Mouse (Mus musculus) heart, postnatal 36 days (tissue): ENCODE measurements around the gene Olfr1393. TPM values are rescaled to one million over a fixed set of nuclear protein-coding genes. Genes with fewer than 3 reads are reported as not detected.
"Not testable (repeated sequence)": the region's sequence is repeated elsewhere in the genome, so short reads cannot be mapped to it uniquely, and the experiment has no call there.

Source experiments
- DNase-seq, 2 experiments: peaks; one replicate each; pipeline ENCODE4 v3.0.0; 2021 to 2022
- intact Hi-C: fragments of 180-260 bp; cut with DNase I; formaldehyde crosslinking; loops from one replicate; pipeline ENCODE4 v1.15.1; 2025
- total RNA-seq, 2 experiments: library from RNA; stranded (reverse); gene quantifications; 2 replicates each; pipeline ENCODE4 v1.2.3; 2021

Olfr1393 gene
- total RNA-seq, 2 experiments from 2014 or later, result 0.19 TPM; not detected in 1

GRCm38 (mm10) chr11:49273834-49274519 is 4.1 kb upstream of the Olfr1393 start:
- DNase-seq, result no peak
- intact Hi-C loops, result loop anchor here (5.0 kb wide), 1 partner anchor 402 kb away; the partner anchor contains the start of gene Irgm1

- DNase-seq, intact Hi-C loops: not testable (repeated sequence)
Measured at GRCm38 (mm10) chr11:49284982-49285381, 6.9 kb downstream of the Olfr1393 start, which contains the start of gene Olfr1392. TSS of gene Olfr1392 (plus strand) at chr11:49285282.

DNA sequence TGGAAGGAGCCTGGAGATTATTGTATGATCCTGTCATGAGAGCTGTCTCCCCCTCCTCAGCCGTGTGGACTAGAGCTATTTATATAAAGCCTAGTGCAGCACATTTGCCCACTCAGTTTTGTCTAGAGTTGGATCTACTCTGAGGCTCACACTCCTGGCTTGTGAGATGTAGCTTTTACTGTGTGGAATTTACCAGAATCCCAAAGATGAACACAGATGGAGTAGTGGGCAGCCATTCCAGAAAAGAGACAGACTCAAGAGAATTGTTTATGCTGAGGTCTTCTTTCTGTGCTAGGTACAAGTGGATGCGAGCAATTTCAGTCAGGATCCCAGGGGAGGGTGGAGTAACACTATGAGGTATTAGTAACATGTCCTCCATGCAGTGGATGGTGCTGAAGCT is 9.1 kb downstream of the Olfr1393 start:
- intact Hi-C loops, result no loop called here
- DNase-seq, result no peak

GRCm38 (mm10) chr11:49292777-49293176 is 14.7 kb downstream of the Olfr1393 start:
- DNase-seq, result no peak
- intact Hi-C loops, result no loop called here

GRCm38 (mm10) chr11:49304441-49304840 is 26.3 kb downstream of the Olfr1393 start, which contains the start of gene Olfr10:
TSS of gene Olfr10 (plus strand) at chr11:49304741.
- intact Hi-C loops, result no loop called here
- no peak for DNase-seq

DNA sequence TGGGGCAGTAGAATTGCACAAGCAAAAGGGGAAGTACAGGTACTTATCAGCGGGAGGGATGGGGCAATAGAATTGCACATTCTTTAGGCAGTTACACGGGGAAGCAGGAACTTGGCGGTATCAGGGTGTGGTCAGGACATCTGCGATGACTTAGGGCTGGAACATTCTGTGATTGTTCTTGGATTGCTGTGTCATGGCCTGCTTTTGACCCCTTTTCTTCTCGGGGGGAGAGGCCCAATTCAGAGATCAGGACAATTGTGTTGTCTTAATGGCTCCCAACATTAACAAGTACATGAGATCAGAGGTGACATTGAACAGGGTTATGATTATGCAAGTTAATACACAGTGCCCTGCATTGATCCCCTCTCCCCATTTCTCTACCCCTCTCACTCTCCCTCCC is 30.4 kb downstream of the Olfr1393 start:
- intact Hi-C loops, DNase-seq: not testable (repeated sequence)

DNA sequence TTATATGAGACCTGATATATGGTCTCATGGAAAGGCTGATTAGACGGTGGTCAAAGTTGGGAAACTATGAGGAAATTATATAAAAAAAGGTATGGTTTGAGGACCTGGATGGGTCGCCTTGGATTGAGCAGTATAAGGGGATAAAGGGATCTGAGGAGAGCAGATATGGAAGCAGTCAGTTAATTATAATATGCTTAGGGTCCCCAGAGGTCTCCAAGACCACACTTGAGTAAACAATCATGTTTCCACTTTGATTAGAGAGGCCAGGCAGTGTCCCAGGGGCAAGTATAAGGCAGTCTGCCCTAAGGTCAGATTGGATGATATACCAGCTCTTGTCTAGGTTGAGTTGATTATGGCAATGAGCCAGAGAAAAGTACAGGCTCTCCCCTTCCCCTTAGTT is 44.3 kb downstream of the Olfr1393 start, which contains the start of gene Olfr1391:
Gene Olfr1391, plus strand, starts transcription at position 301 of the 400 bp plus-strand sequence.
- intact Hi-C loops, result no loop called here
- DNase-seq, result no peak

GRCm38 (mm10) chr11:49326726-49327125 is 48.6 kb downstream of the Olfr1393 start:
- no peak for DNase-seq
- intact Hi-C loops, result no loop called here

GRCm38 (mm10) chr11:49329686-49330085 is 51.6 kb downstream of the Olfr1393 start:
- no peak for DNase-seq
- intact Hi-C loops, result no loop called here

Other genes with a start within 250 kb of the Olfr1393 start
- 1 to 10 TPM; 6.0 to 8.0 TPM for gene 9930111J21Rik2, start 227.1 kb upstream of the Olfr1393 start, total RNA-seq
- gene Tgtp2, start 214.1 kb upstream of the Olfr1393 start, total RNA-seq, result 1 to 10 TPM in 1 of 2 experiments, under 1 TPM in 1; 0.28 to 3.8 TPM
- gene Ifi47, start 201.7 kb upstream of the Olfr1393 start, total RNA-seq, result 1 to 10 TPM; 2.3 to 2.7 TPM
- 1 to 10 TPM; 1.5 TPM for gene Olfr1396, start 163.4 kb upstream of the Olfr1393 start, total RNA-seq
- not detected for gene Olfr1395, start 136.0 kb upstream of the Olfr1393 start, total RNA-seq
- gene Olfr1394, start 123.9 kb upstream of the Olfr1393 start, total RNA-seq, result not detected
- 10 to 100 TPM; 34.7 to 38.5 TPM for gene Btnl9, start 91.1 kb upstream of the Olfr1393 start, total RNA-seq
- gene Zfp62, start 75.0 kb upstream of the Olfr1393 start, total RNA-seq, result 10 to 100 TPM; 25.8 to 26.8 TPM
- 10 to 100 TPM; 64.7 to 66.9 TPM for gene Mgat1, start 34.1 kb upstream of the Olfr1393 start, total RNA-seq
- gene Olfr1392, start 7.0 kb downstream of the Olfr1393 start, total RNA-seq, result not detected
- not detected for gene Olfr10, start 26.4 kb downstream of the Olfr1393 start, total RNA-seq
- gene Olfr1391, start 44.4 kb downstream of the Olfr1393 start, total RNA-seq, result not detected
- not detected for gene Olfr1390, start 56.9 kb downstream of the Olfr1393 start, total RNA-seq
- not detected for gene Olfr1389, start 144.8 kb downstream of the Olfr1393 start, total RNA-seq
- gene Olfr1388, start 158.3 kb downstream of the Olfr1393 start, total RNA-seq, result under 1 TPM in 1 of 2 experiments, not detected in 1; 0.22 TPM
- under 1 TPM; 0.08 to 0.27 TPM for gene Olfr1387, start 177.0 kb downstream of the Olfr1393 start, total RNA-seq
- gene Olfr1386, start 186.7 kb downstream of the Olfr1393 start, total RNA-seq, result not detected
- gene Olfr1385, start 210.8 kb downstream of the Olfr1393 start, total RNA-seq, result not detected
- under 1 TPM in 1 of 2 experiments, not detected in 1; 0.31 TPM for gene Olfr1384, start 228.4 kb downstream of the Olfr1393 start, total RNA-seq
- gene Olfr1383, start 241.3 kb downstream of the Olfr1393 start, total RNA-seq, result under 1 TPM in 1 of 2 experiments, not detected in 1; 0.69 TPM
- gene Olfr1382, start 249.9 kb downstream of the Olfr1393 start, total RNA-seq, result not detected